Mouse (Mus musculus): ENCODE results near the gene Hdac7. TPM values are rescaled to one million over a fixed set of nuclear protein-coding genes. Genes with fewer than 3 reads are reported as not detected.
A peak's percentile ranks its signal among the peaks of the same experiment; 100 is the strongest.

Hdac7 gene
- polyA plus RNA-seq, 2 experiments, result 4.7 to 8.6 TPM

GRCm38 (mm10) chr15:97812875-97813274 is 31.4 kb downstream of the Hdac7 start:
- 76% methylated on average over 7 of the region's 7 CpGs for WGBS (ENCODE audit: insufficient replicate concordance)
- no peak for DNase-seq (ENCODE audit: low read depth in 3 of 3, low spot score in 3 of 3)
- TF ChIP-seq CTCF (IDR thresholded peaks at IDR 0.05; ENCODE audit: low read depth) (no peak), EP300 (IDR thresholded peaks at IDR 0.05; ENCODE audit: low read depth) (no peak)
- no peak overlapping the region for H3K4me3 ChIP-seq (ENCODE audit: insufficient read depth in 1 of 2, low read depth in 2 of 2, low read length in 2 of 2)
- no peaks in the 10 kb centered on the region for H3K27me3 ChIP-seq (ENCODE audit: control insufficient read depth, insufficient read depth, low read length)
- ATAC-seq (ENCODE audit: insufficient read depth), result no peak
- no peaks in the 10 kb centered on the region for H3K9me3 ChIP-seq (ENCODE audit: control insufficient read depth, low read length)
- peaks cover 0 to 9% of the 10 kb centered on the region in 2 experiments; a peak in 2 of 4 replicates for H3K4me1 ChIP-seq (replicated peaks; ENCODE audit: control insufficient read depth in 2 of 2, insufficient read depth in 2 of 2, low read length in 1 of 2)
- H3K4me2 ChIP-seq (ENCODE audit: low read depth), result no peak overlapping the region
- no peaks in the 10 kb centered on the region for H3K36me3 ChIP-seq (replicated peaks; ENCODE audit: control insufficient read depth, insufficient read depth, low read depth)
- H3K27ac ChIP-seq, result no peak overlapping the region
- H3K9ac ChIP-seq (replicated peaks), result no peak overlapping the region

DNA sequence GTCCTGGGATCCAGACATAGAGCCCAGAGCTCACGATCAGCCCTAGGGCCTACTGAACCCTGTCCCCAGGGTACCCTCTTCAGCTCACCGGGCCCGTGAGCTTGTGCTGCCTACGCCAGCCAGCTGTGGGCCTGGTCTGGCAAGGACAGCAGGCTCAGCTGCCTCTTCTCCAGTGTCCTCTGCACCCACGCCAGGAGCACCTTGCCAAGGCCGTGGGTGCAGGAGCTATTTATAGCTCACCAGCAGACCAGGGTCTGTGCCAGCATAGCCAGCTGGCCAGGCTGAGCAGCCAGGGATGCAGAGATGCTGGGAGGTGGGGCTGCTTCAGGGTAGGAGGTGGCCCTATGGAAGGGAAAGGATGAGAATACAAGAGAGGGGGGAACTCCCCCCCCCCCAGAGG is 32.2 kb downstream of the Hdac7 start:
- 64% methylated on average over 6 of the region's 6 CpGs for WGBS (ENCODE audit: insufficient replicate concordance)
- no peak overlapping the region for H3K9ac ChIP-seq (replicated peaks)
- H3K9me3 ChIP-seq (ENCODE audit: control insufficient read depth, low read length), result no peaks in the 10 kb centered on the region
- H3K4me2 ChIP-seq (ENCODE audit: low read depth), result no peak overlapping the region
- peaks cover 0 to 9% of the 10 kb centered on the region in 2 experiments; a peak in 2 of 4 replicates for H3K4me1 ChIP-seq (replicated peaks; ENCODE audit: control insufficient read depth in 2 of 2, insufficient read depth in 2 of 2, low read length in 1 of 2)
- ATAC-seq (ENCODE audit: insufficient read depth) (no peak), DNase-seq (ENCODE audit: low read depth in 3 of 3, low spot score in 3 of 3) (no peak)
- no peak overlapping the region for H3K27ac ChIP-seq
- H3K4me3 ChIP-seq (ENCODE audit: insufficient read depth in 1 of 2, low read depth in 2 of 2, low read length in 2 of 2), result no peak overlapping the region
- H3K27me3 ChIP-seq (ENCODE audit: control insufficient read depth, insufficient read depth, low read length), result no peaks in the 10 kb centered on the region
- H3K36me3 ChIP-seq (replicated peaks; ENCODE audit: control insufficient read depth, insufficient read depth, low read depth), result no peaks in the 10 kb centered on the region
- TF ChIP-seq CTCF (IDR thresholded peaks at IDR 0.05; ENCODE audit: low read depth) (no peak), EP300 (IDR thresholded peaks at IDR 0.05; ENCODE audit: low read depth) (no peak)

- H3K36me3 ChIP-seq (replicated peaks; ENCODE audit: control insufficient read depth, insufficient read depth, low read depth), result no peaks in the 10 kb centered on the region
- DNase-seq (ENCODE audit: low read depth in 3 of 3, low spot score in 3 of 3), result no peak
- 78% methylated on average over 9 of the region's 9 CpGs for WGBS (ENCODE audit: insufficient replicate concordance)
- H3K4me3 ChIP-seq (ENCODE audit: insufficient read depth in 1 of 2, low read depth in 2 of 2, low read length in 2 of 2), result no peak overlapping the region
- no peak overlapping the region for H3K4me2 ChIP-seq (ENCODE audit: low read depth)
- TF ChIP-seq EP300 (IDR thresholded peaks at IDR 0.05; ENCODE audit: low read depth) (no peak), CTCF (IDR thresholded peaks at IDR 0.05; ENCODE audit: low read depth) (no peak)
- no peak overlapping the region for H3K27ac ChIP-seq
- no peaks in the 10 kb centered on the region for H3K27me3 ChIP-seq (ENCODE audit: control insufficient read depth, insufficient read depth, low read length)
- peaks cover 0 to 9% of the 10 kb centered on the region in 2 experiments; a peak in 2 of 4 replicates for H3K4me1 ChIP-seq (replicated peaks; ENCODE audit: control insufficient read depth in 2 of 2, insufficient read depth in 2 of 2, low read length in 1 of 2)
- H3K9ac ChIP-seq (replicated peaks), result no peak overlapping the region
- H3K9me3 ChIP-seq (ENCODE audit: control insufficient read depth, low read length), result no peaks in the 10 kb centered on the region
- ATAC-seq (ENCODE audit: insufficient read depth), result no peak
Measured at GRCm38 (mm10) chr15:97811307-97811706, 33.0 kb downstream of the Hdac7 start.

DNA sequence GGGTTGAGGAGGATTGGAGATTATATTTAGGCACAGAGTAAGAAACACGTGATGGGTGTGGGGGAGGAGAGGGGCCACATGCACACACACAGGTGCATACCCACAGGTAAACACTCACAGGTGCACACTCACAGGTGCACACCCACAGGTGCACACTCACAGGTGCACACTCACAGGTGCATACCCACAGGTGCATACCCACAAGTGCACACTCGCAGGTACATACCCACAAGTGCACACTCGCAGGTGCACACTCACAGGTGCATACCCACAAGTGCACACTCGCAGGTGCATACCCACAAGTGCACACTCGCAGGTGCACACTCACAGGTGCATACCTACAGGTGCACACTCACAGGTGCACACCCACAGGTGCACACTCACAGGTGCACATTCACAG is 33.9 kb downstream of the Hdac7 start:
- H3K4me2 ChIP-seq (ENCODE audit: low read depth), result no peak overlapping the region
- H3K4me3 ChIP-seq (ENCODE audit: insufficient read depth in 1 of 2, low read depth in 2 of 2, low read length in 2 of 2), result no peak overlapping the region
- 78% methylated on average over 5 of the region's 5 CpGs for WGBS (ENCODE audit: insufficient replicate concordance)
- no peak for TF ChIP-seq EP300 (IDR thresholded peaks at IDR 0.05; ENCODE audit: low read depth)
- TF ChIP-seq CTCF (IDR thresholded peaks at IDR 0.05; ENCODE audit: low read depth), result no peak
- ATAC-seq (ENCODE audit: insufficient read depth), result no peak
- no peaks in the 10 kb centered on the region for H3K9me3 ChIP-seq (ENCODE audit: control insufficient read depth, low read length)
- H3K4me1 ChIP-seq (replicated peaks; ENCODE audit: control insufficient read depth in 2 of 2, insufficient read depth in 2 of 2, low read length in 1 of 2), result peaks cover 0 to 7% of the 10 kb centered on the region in 2 experiments; a peak in 2 of 4 replicates
- no peak for DNase-seq (ENCODE audit: low read depth in 3 of 3, low spot score in 3 of 3)
- no peaks in the 10 kb centered on the region for H3K27me3 ChIP-seq (ENCODE audit: control insufficient read depth, insufficient read depth, low read length)
- no peaks in the 10 kb centered on the region for H3K36me3 ChIP-seq (replicated peaks; ENCODE audit: control insufficient read depth, insufficient read depth, low read depth)
- no peak overlapping the region for H3K9ac ChIP-seq (replicated peaks)
- H3K27ac ChIP-seq, result no peak overlapping the region

DNA sequence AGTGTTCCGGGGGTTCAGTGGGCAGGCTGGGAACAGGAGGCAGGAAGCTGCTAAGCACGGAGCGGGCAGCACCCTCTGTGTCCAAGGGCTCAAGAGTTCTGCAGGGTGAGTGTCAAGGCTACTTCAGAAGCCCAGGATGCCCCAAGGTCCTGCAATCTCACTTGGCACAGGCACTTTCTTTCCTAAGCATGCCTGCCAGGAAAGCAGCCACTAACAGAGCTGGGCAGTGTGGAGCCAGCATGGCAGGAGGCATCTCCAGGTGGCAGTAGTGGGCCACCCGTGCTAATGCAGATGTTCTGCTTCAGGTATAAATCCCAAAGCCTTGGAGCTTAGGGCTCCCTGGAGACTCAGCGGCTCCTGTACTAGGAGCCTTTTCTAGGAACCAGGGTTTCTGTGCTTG is 34.4 kb downstream of the Hdac7 start:
- H3K4me3 ChIP-seq (ENCODE audit: insufficient read depth in 1 of 2, low read depth in 2 of 2, low read length in 2 of 2), result no peak overlapping the region
- H3K27ac ChIP-seq, result no peak overlapping the region
- TF ChIP-seq CTCF (IDR thresholded peaks at IDR 0.05; ENCODE audit: low read depth) (peak; percentile 69), EP300 (IDR thresholded peaks at IDR 0.05; ENCODE audit: low read depth) (no peak)
- H3K27me3 ChIP-seq (ENCODE audit: control insufficient read depth, insufficient read depth, low read length), result no peaks in the 10 kb centered on the region
- no peak overlapping the region for H3K9ac ChIP-seq (replicated peaks)
- H3K36me3 ChIP-seq (replicated peaks; ENCODE audit: control insufficient read depth, insufficient read depth, low read depth), result no peaks in the 10 kb centered on the region
- 81% methylated on average over 5 of the region's 5 CpGs for WGBS (ENCODE audit: insufficient replicate concordance)
- no peak overlapping the region for H3K4me2 ChIP-seq (ENCODE audit: low read depth)
- peaks cover 0 to 3% of the 10 kb centered on the region in 2 experiments; a peak in 2 of 4 replicates for H3K4me1 ChIP-seq (replicated peaks; ENCODE audit: control insufficient read depth in 2 of 2, insufficient read depth in 2 of 2, low read length in 1 of 2)
- no peaks in the 10 kb centered on the region for H3K9me3 ChIP-seq (ENCODE audit: control insufficient read depth, low read length)
- no peak for DNase-seq (ENCODE audit: low read depth in 3 of 3, low spot score in 3 of 3)
- no peak for ATAC-seq (ENCODE audit: insufficient read depth)

Measured in liver, embryonic 14.5 days (tissue).